Mouse (Mus musculus): Measurements from ENCODE around the gene Klk15. TPM values are rescaled to one million over a fixed set of nuclear protein-coding genes. Genes with fewer than 3 reads are reported as not detected.
"Not testable (repeated sequence)": the region's sequence is repeated elsewhere in the genome, so short reads cannot be mapped to it uniquely, and the experiment has no call there.

The Klk15 gene
- polyA plus RNA-seq, 1 experiment from 2014 or later = not detected

GRCm38 (mm10) chr7:43952703-43953102, 19.2 kb downstream of the Klk15 start:
- Histone ChIP-seq H3K4me2 (ENCODE audit: low read length) (no peak overlapping the region), H3K36me3 (ENCODE audit: control insufficient read depth, insufficient read depth) (no peaks in the 10 kb centered on the region), H3K9ac (replicated peaks; ENCODE audit: low read depth, low read length) (no peak overlapping the region), H3K27ac (ENCODE audit: low read length) (no peak overlapping the region), H3K4me1 (replicated peaks; ENCODE audit: control insufficient read depth, insufficient read depth, low read length) (no peaks in the 10 kb centered on the region), H3K27me3 (replicated peaks; ENCODE audit: control insufficient read depth, insufficient read depth, low read length) (no peaks in the 10 kb centered on the region), H3K9me3 (ENCODE audit: control insufficient read depth, low read length) (no peaks in the 10 kb centered on the region), H3K4me3 (replicated peaks; ENCODE audit: low read length) (no peak overlapping the region)
- ATAC-seq = no peak
- 60% methylated on average over 4 of the region's 4 CpGs for WGBS

- H3K27ac ChIP-seq (ENCODE audit: low read length) = no peak within 1 kb of the TSS
- H3K4me2 ChIP-seq (ENCODE audit: low read length) = no peak within 1 kb of the TSS
- H3K36me3 ChIP-seq (ENCODE audit: control insufficient read depth, insufficient read depth) = no peaks in the 10 kb centered on the region
- H3K9ac ChIP-seq (replicated peaks; ENCODE audit: low read depth, low read length) = no peak within 1 kb of the TSS
- 62% methylated on average over 3 of the region's 3 CpGs for WGBS
- H3K4me3 ChIP-seq (replicated peaks; ENCODE audit: low read length) = no peak within 1 kb of the TSS
- no peaks in the 10 kb centered on the region for H3K9me3 ChIP-seq (ENCODE audit: control insufficient read depth, low read length)
- ATAC-seq = no peak
- no peaks in the 10 kb centered on the region for H3K27me3 ChIP-seq (replicated peaks; ENCODE audit: control insufficient read depth, insufficient read depth, low read length)
- no peaks in the 10 kb centered on the region for H3K4me1 ChIP-seq (replicated peaks; ENCODE audit: control insufficient read depth, insufficient read depth, low read length)
Measured at GRCm38 (mm10) chr7:43966451-43966850, 32.9 kb downstream of the Klk15 start, which contains the start of gene Klk1b1. Gene Klk1b1, plus strand, starts transcription at chr7:43966751.

GRCm38 (mm10) chr7:43967058-43967457, 33.5 kb downstream of the Klk15 start:
- Histone ChIP-seq H3K4me2 (ENCODE audit: low read length) (no peak overlapping the region), H3K36me3 (ENCODE audit: control insufficient read depth, insufficient read depth) (no peaks in the 10 kb centered on the region), H3K9me3 (ENCODE audit: control insufficient read depth, low read length) (no peaks in the 10 kb centered on the region), H3K27ac (ENCODE audit: low read length) (no peak overlapping the region), H3K4me1 (replicated peaks; ENCODE audit: control insufficient read depth, insufficient read depth, low read length) (no peaks in the 10 kb centered on the region), H3K4me3 (replicated peaks; ENCODE audit: low read length) (no peak overlapping the region), H3K27me3 (replicated peaks; ENCODE audit: control insufficient read depth, insufficient read depth, low read length) (no peaks in the 10 kb centered on the region), H3K9ac (replicated peaks; ENCODE audit: low read depth, low read length) (no peak overlapping the region)
- WGBS = 85% methylated on average over 3 of the region's 3 CpGs
- ATAC-seq = no peak

- no peak overlapping the region for H3K4me2 ChIP-seq (ENCODE audit: low read length)
- no peaks in the 10 kb centered on the region for H3K4me1 ChIP-seq (replicated peaks; ENCODE audit: control insufficient read depth, insufficient read depth, low read length)
- no peaks in the 10 kb centered on the region for H3K36me3 ChIP-seq (ENCODE audit: control insufficient read depth, insufficient read depth)
- H3K4me3 ChIP-seq (replicated peaks; ENCODE audit: low read length) = no peak overlapping the region
- no peak overlapping the region for H3K27ac ChIP-seq (ENCODE audit: low read length)
- H3K27me3 ChIP-seq (replicated peaks; ENCODE audit: control insufficient read depth, insufficient read depth, low read length) = no peaks in the 10 kb centered on the region
- 92% methylated on average over 2 of the region's 2 CpGs for WGBS
- ATAC-seq = no peak
- no peaks in the 10 kb centered on the region for H3K9me3 ChIP-seq (ENCODE audit: control insufficient read depth, low read length)
- H3K9ac ChIP-seq (replicated peaks; ENCODE audit: low read depth, low read length) = no peak overlapping the region
Measured at GRCm38 (mm10) chr7:43967612-43968011, 34.1 kb downstream of the Klk15 start.

GRCm38 (mm10) chr7:43975761-43976160, 42.2 kb downstream of the Klk15 start, which contains the start of gene Klk1b9:
Gene Klk1b9, plus strand, starts transcription at chr7:43976061.
- not testable (repeated sequence) for H3K36me3 ChIP-seq (ENCODE audit: control insufficient read depth, insufficient read depth); H3K9me3 ChIP-seq (ENCODE audit: control insufficient read depth, low read length); H3K9ac ChIP-seq (replicated peaks; ENCODE audit: low read depth, low read length); H3K4me3 ChIP-seq (replicated peaks; ENCODE audit: low read length); H3K4me2 ChIP-seq (ENCODE audit: low read length); ATAC-seq; H3K27ac ChIP-seq (ENCODE audit: low read length); H3K27me3 ChIP-seq (replicated peaks; ENCODE audit: control insufficient read depth, insufficient read depth, low read length); H3K4me1 ChIP-seq (replicated peaks; ENCODE audit: control insufficient read depth, insufficient read depth, low read length)
- WGBS = 75% methylated on average over 1 of the region's 1 CpGs

GRCm38 (mm10) chr7:43985657-43986056, 52.1 kb downstream of the Klk15 start:
- no peaks in the 10 kb centered on the region for H3K4me1 ChIP-seq (replicated peaks; ENCODE audit: control insufficient read depth, insufficient read depth, low read length)
- ATAC-seq = no peak

More at GRCm38 (mm10) chr7:43985657-43986056, 52.1 kb downstream of the Klk15 start:
- H3K27ac ChIP-seq (ENCODE audit: low read length) = no peak overlapping the region
- no peak overlapping the region for H3K4me3 ChIP-seq (replicated peaks; ENCODE audit: low read length)
- no peak overlapping the region for H3K4me2 ChIP-seq (ENCODE audit: low read length)
- H3K9ac ChIP-seq (replicated peaks; ENCODE audit: low read depth, low read length) = no peak overlapping the region
- no peaks in the 10 kb centered on the region for H3K9me3 ChIP-seq (ENCODE audit: control insufficient read depth, low read length)
- H3K27me3 ChIP-seq (replicated peaks; ENCODE audit: control insufficient read depth, insufficient read depth, low read length) = no peaks in the 10 kb centered on the region
- H3K36me3 ChIP-seq (ENCODE audit: control insufficient read depth, insufficient read depth) = no peaks in the 10 kb centered on the region

Other genes with a start within 250 kb of the Klk15 start
- gene Klk14, start 243.3 kb upstream of the Klk15 start, polyA plus RNA-seq (2015; fragmentation: Nextera tagmentation; extraction: Ambion mirVana) = not detected in 2 replicates
- not detected in 2 replicates for gene Klk13, start 221.2 kb upstream of the Klk15 start, polyA plus RNA-seq (2015; fragmentation: Nextera tagmentation; extraction: Ambion mirVana)
- not detected in 2 replicates for gene Klk12, start 164.8 kb upstream of the Klk15 start, polyA plus RNA-seq (2015; fragmentation: Nextera tagmentation; extraction: Ambion mirVana)
- not detected in 2 replicates for gene Klk11, start 159.1 kb upstream of the Klk15 start, polyA plus RNA-seq (2015; fragmentation: Nextera tagmentation; extraction: Ambion mirVana)
- gene Klk10, start 152.7 kb upstream of the Klk15 start, polyA plus RNA-seq (2015; fragmentation: Nextera tagmentation; extraction: Ambion mirVana) = 0.35 TPM in 2 replicates
- gene Klk9, start 141.8 kb upstream of the Klk15 start, polyA plus RNA-seq (2015; fragmentation: Nextera tagmentation; extraction: Ambion mirVana) = 0.23 TPM in 1 of 2 replicates, not detected in the other
- gene Klk8, start 136.2 kb upstream of the Klk15 start, polyA plus RNA-seq (2015; fragmentation: Nextera tagmentation; extraction: Ambion mirVana) = 5.8 and 6.8 TPM in 2 replicates
- gene Klk7, start 122.4 kb upstream of the Klk15 start, polyA plus RNA-seq (2015; fragmentation: Nextera tagmentation; extraction: Ambion mirVana) = not detected in 2 replicates
- gene Klk6, start 109.2 kb upstream of the Klk15 start, polyA plus RNA-seq (2015; fragmentation: Nextera tagmentation; extraction: Ambion mirVana) = not detected in 2 replicates
- not detected in 2 replicates for gene Klk5, start 91.8 kb upstream of the Klk15 start, polyA plus RNA-seq (2015; fragmentation: Nextera tagmentation; extraction: Ambion mirVana)
- 0.33 and 0.46 TPM in 2 replicates for gene Klk4, start 52.6 kb upstream of the Klk15 start, polyA plus RNA-seq (2015; fragmentation: Nextera tagmentation; extraction: Ambion mirVana)
- not detected in 2 replicates for gene Klk1b8, start 16.9 kb downstream of the Klk15 start, polyA plus RNA-seq (2015; fragmentation: Nextera tagmentation; extraction: Ambion mirVana)
- gene Klk1b1, start 33.0 kb downstream of the Klk15 start, polyA plus RNA-seq (2015; fragmentation: Nextera tagmentation; extraction: Ambion mirVana) = not detected in 2 replicates
- not detected in 2 replicates for gene Klk1b9, start 42.3 kb downstream of the Klk15 start, polyA plus RNA-seq (2015; fragmentation: Nextera tagmentation; extraction: Ambion mirVana)
- gene Klk1b11, start 62.1 kb downstream of the Klk15 start, polyA plus RNA-seq (2015; fragmentation: Nextera tagmentation; extraction: Ambion mirVana) = not detected in 2 replicates
- not detected in 2 replicates for gene Klk1b26, start 78.4 kb downstream of the Klk15 start, polyA plus RNA-seq (2015; fragmentation: Nextera tagmentation; extraction: Ambion mirVana)
- not detected in 2 replicates for gene Klk1b27, start 118.5 kb downstream of the Klk15 start, polyA plus RNA-seq (2015; fragmentation: Nextera tagmentation; extraction: Ambion mirVana)
- not detected in 2 replicates for gene Klk1b21, start 168.6 kb downstream of the Klk15 start, polyA plus RNA-seq (2015; fragmentation: Nextera tagmentation; extraction: Ambion mirVana)
- gene Klk1b22, start 178.9 kb downstream of the Klk15 start, polyA plus RNA-seq (2015; fragmentation: Nextera tagmentation; extraction: Ambion mirVana) = not detected in 2 replicates
- gene Klk1b16, start 203.0 kb downstream of the Klk15 start, polyA plus RNA-seq (2015; fragmentation: Nextera tagmentation; extraction: Ambion mirVana) = not detected in 2 replicates